Mouse (Mus musculus) mouse embryonic stem cell (cell line): ENCODE measurements around the gene Sh2d5.

Experiments
- in situ Hi-C, 2 experiments: fragments of 300-500 bp; cut with MboI; formaldehyde crosslinking; loops; 1 replicate in 1 of 2; 3 replicates in 1 of 2; pipeline ENCODE4 v1.14.3; 2019 to 2020; ENCODE audit warnings: low sequenced_read_pairs in 2 of 2, low pct_unique_long_range_greater_than_20kb in 1 of 2, mixed read lengths in 1 of 2; ENCODE audit not compliant: unreplicated experiment in 1 of 2

The Sh2d5 gene

GRCm38 (mm10) chr4:138307025-138307424, 56.8 kb downstream of the Sh2d5 start:
- in situ Hi-C loops, result no loop called here

- in situ Hi-C loops, result no loop called here
These were observed 57.5 kb downstream of the Sh2d5 start for GRCm38 (mm10) chr4:138307739-138308138.

GRCm38 (mm10) chr4:138310311-138310910, 60.2 kb downstream of the Sh2d5 start:
- in situ Hi-C loops, result no loop called here
